Mouse (Mus musculus): ENCODE measurements at regions not wholly inside any gene's neighbourhood (a gene's known extent, or its start where the extent isn't known, plus 50 kb on each side); places are given as distances from the start of the nearest gene placed in this dataset.

- Histone ChIP-seq H3K27me3 (replicated peaks) (peaks cover 9% of the 10 kb centered on the region), H3K36me3 (replicated peaks; ENCODE audit: low read length) (no peaks in the 10 kb centered on the region)
- TF ChIP-seq FLI1 (IDR thresholded peaks at IDR 0.05; ENCODE audit: low read length), result no peak
- no peak for TF ChIP-seq GATA1 (IDR thresholded peaks at IDR 0.05; ENCODE audit: borderline replicate concordance, low read length)
Observed at GRCm38 (mm10) chr9:122678001-122678696, 69.0 kb upstream of the Topaz1 start.

GRCm38 (mm10) chr9:122687170-122687569, 60.0 kb upstream of the Topaz1 start:
- Histone ChIP-seq H3K9me3 (no peaks in the 10 kb centered on the region), H3K36me3 (replicated peaks; ENCODE audit: low read length) (no peaks in the 10 kb centered on the region), H3K27me3 (replicated peaks) (peaks cover 14% of the 10 kb centered on the region), H3K4me3 (replicated peaks) (no peak overlapping the region), H3K4me1 (peaks cover 5% of the 10 kb centered on the region)
- TF ChIP-seq GATA1 (IDR thresholded peaks at IDR 0.05; ENCODE audit: borderline replicate concordance, low read length) (no peak), FLI1 (IDR thresholded peaks at IDR 0.05; ENCODE audit: low read length) (no peak)

More at GRCm38 (mm10) chr9:122678001-122678696, 69.0 kb upstream of the Topaz1 start:
- no peak overlapping the region for H3K4me3 ChIP-seq (replicated peaks)
- H3K4me1 ChIP-seq, result peaks cover 3% of the 10 kb centered on the region; the same call in 1 of the 2 replicates
- H3K9me3 ChIP-seq, result no peaks in the 10 kb centered on the region

GRCm38 (mm10) chr9:122691879-122692278, 55.3 kb upstream of the Topaz1 start:
- peaks cover 5% of the 10 kb centered on the region for H3K4me1 ChIP-seq
- no peak for TF ChIP-seq GATA1 (IDR thresholded peaks at IDR 0.05; ENCODE audit: borderline replicate concordance, low read length)
- no peak for TF ChIP-seq FLI1 (IDR thresholded peaks at IDR 0.05; ENCODE audit: low read length)
- H3K27me3 ChIP-seq (replicated peaks), result peaks cover 8% of the 10 kb centered on the region
- H3K36me3 ChIP-seq (replicated peaks; ENCODE audit: low read length), result no peaks in the 10 kb centered on the region
- H3K9me3 ChIP-seq, result no peaks in the 10 kb centered on the region
- no peak overlapping the region for H3K4me3 ChIP-seq (replicated peaks)

GRCm38 (mm10) chr9:122695724-122696123, 51.4 kb upstream of the Topaz1 start:
- H3K27me3 ChIP-seq (replicated peaks), result peaks cover 8% of the 10 kb centered on the region
- no peaks in the 10 kb centered on the region for H3K9me3 ChIP-seq
- TF ChIP-seq FLI1 (IDR thresholded peaks at IDR 0.05; ENCODE audit: low read length) (no peak), GATA1 (IDR thresholded peaks at IDR 0.05; ENCODE audit: borderline replicate concordance, low read length) (no peak)
- H3K4me1 ChIP-seq, result no peaks in the 10 kb centered on the region
- H3K36me3 ChIP-seq (replicated peaks; ENCODE audit: low read length), result no peaks in the 10 kb centered on the region
- H3K4me3 ChIP-seq (replicated peaks), result no peak overlapping the region

All from megakaryocyte, embryonic 14.5 days (primary cell).